Mouse (Mus musculus) bone marrow macrophage, adult 2 months (primary cell): ENCODE measurements at regions not wholly inside any gene's neighbourhood (a gene's known extent, or its start where the extent isn't known, plus 50 kb on each side); places are given as distances from the start of the nearest gene placed in this dataset.
"Not testable (repeated sequence)": the region's sequence is repeated elsewhere in the genome, so short reads cannot be mapped to it uniquely, and the experiment has no call there.

Source experiments
- H3K27ac ChIP-seq: 2 replicates; pipeline ENCODE4 v1.5.1; 2012; ENCODE audit warnings: low read depth, low read length; ENCODE audit not compliant: insufficient read depth
- H3K4me1 ChIP-seq: 2 replicates; pipeline ENCODE4 v1.6.1; 2012; ENCODE audit warnings: low read length; ENCODE audit not compliant: control insufficient read depth, insufficient read depth
- H3K4me3 ChIP-seq: 2 replicates; pipeline ENCODE4 v1.5.1; 2012; ENCODE audit warnings: mild to moderate bottlenecking, low read length, moderate library complexity; ENCODE audit not compliant: insufficient read depth
- CTCF ChIP-seq: IDR thresholded peaks from 2 replicates; pipeline ENCODE4 v1.5.1; 2012; ENCODE audit warnings: low read depth, mild to moderate bottlenecking, low read length, moderate library complexity
- POLR2A ChIP-seq: IDR thresholded peaks from 2 replicates; pipeline ENCODE4 v1.6.1; 2012; ENCODE audit warnings: mild to moderate bottlenecking, low read depth, low read length, borderline replicate concordance

GRCm38 (mm10) chr4:53246083-53246747, 86.5 kb upstream of the Abca1 start:
- peak overlapping the region; percentile 35 for H3K27ac ChIP-seq

GRCm38 (mm10) chr4:53245553-53245952, 85.9 kb upstream of the Abca1 start:
- Histone ChIP-seq H3K27ac (no peak overlapping the region), H3K4me1 (peaks cover 31% of the 10 kb centered on the region), H3K4me3 (no peak overlapping the region)
- TF ChIP-seq POLR2A: no peak
- TF ChIP-seq CTCF: no peak

More at GRCm38 (mm10) chr4:53246083-53246747, 86.5 kb upstream of the Abca1 start:
- TF ChIP-seq POLR2A (no peak), CTCF (no peak)
- peaks cover 29% of the 10 kb centered on the region for H3K4me1 ChIP-seq
- no peak overlapping the region for H3K4me3 ChIP-seq

GRCm38 (mm10) chr4:53243473-53243872, 83.8 kb upstream of the Abca1 start:
- not testable (repeated sequence) for H3K4me3 ChIP-seq
- H3K4me1 ChIP-seq: peaks cover 38% of the 10 kb centered on the region

GRCm38 (mm10) chr4:53239856-53240255, 80.2 kb upstream of the Abca1 start:
- peaks cover 28% of the 10 kb centered on the region for H3K4me1 ChIP-seq
- TF ChIP-seq POLR2A: no peak
- no peak for TF ChIP-seq CTCF
- peak overlapping the region; percentile 61 for H3K27ac ChIP-seq
- H3K4me3 ChIP-seq: no peak overlapping the region

More at GRCm38 (mm10) chr4:53243473-53243872, 83.8 kb upstream of the Abca1 start:
- not testable (repeated sequence) for H3K27ac ChIP-seq

- TF ChIP-seq CTCF: no peak
- Histone ChIP-seq H3K27ac (peak overlapping the region; percentile 70), H3K4me1 (peaks cover 28% of the 10 kb centered on the region), H3K4me3 (no peak overlapping the region)
Observed at GRCm38 (mm10) chr4:53238314-53239259, 78.9 kb upstream of the Abca1 start.

- peaks cover 38% of the 10 kb centered on the region for H3K4me1 ChIP-seq
- no peak for TF ChIP-seq POLR2A
- no peak for TF ChIP-seq CTCF
- no peak overlapping the region for H3K4me3 ChIP-seq
- H3K27ac ChIP-seq: no peak overlapping the region
Observed at GRCm38 (mm10) chr4:53235870-53236269, 76.2 kb upstream of the Abca1 start.

GRCm38 (mm10) chr4:53232436-53232835, 72.7 kb upstream of the Abca1 start:
- no peak for TF ChIP-seq CTCF
- TF ChIP-seq POLR2A: no peak
- Histone ChIP-seq H3K4me3 (no peak overlapping the region), H3K27ac (0 out of 2 replicates have a peak overlapping the region, but pooled peaks have one; percentile 21), H3K4me1 (peaks cover 30% of the 10 kb centered on the region)

GRCm38 (mm10) chr4:53231867-53232266, 72.2 kb upstream of the Abca1 start:
- Histone ChIP-seq H3K4me3 (no peak overlapping the region), H3K27ac (0 out of 2 replicates have a peak overlapping the region, but pooled peaks have one; percentile 1), H3K4me1 (peaks cover 34% of the 10 kb centered on the region)
- TF ChIP-seq POLR2A (no peak), CTCF (no peak)

- no peak for TF ChIP-seq CTCF
- no peak for TF ChIP-seq POLR2A
- Histone ChIP-seq H3K27ac (no peak overlapping the region), H3K4me1 (peaks cover 36% of the 10 kb centered on the region), H3K4me3 (no peak overlapping the region)
Observed at GRCm38 (mm10) chr4:53231046-53231445, 71.4 kb upstream of the Abca1 start.

- H3K27ac ChIP-seq: peak overlapping the region; percentile 70
- H3K4me1 ChIP-seq: peaks cover 45% of the 10 kb centered on the region
- TF ChIP-seq CTCF: no peak
- TF ChIP-seq POLR2A: no peak
- no peak overlapping the region for H3K4me3 ChIP-seq
Observed at GRCm38 (mm10) chr4:53228444-53228843, 68.7 kb upstream of the Abca1 start.
